Mouse (Mus musculus) midbrain, embryonic 16.5 days (tissue): Measurements from ENCODE around the gene Olfr61. TPM values are rescaled to one million over a fixed set of nuclear protein-coding genes. Genes with fewer than 3 reads are reported as not detected.
"Not testable (repeated sequence)": the region's sequence is repeated elsewhere in the genome, so short reads cannot be mapped to it uniquely, and the experiment has no call there.

ENCODE experiments used
- ATAC-seq: fragments of 200-750 bp; cut with Nextera tagmentation; 2 replicates; pipeline ENCODE4 v1.8.0; 2017; ENCODE audit warnings: moderate TSS enrichment
- H3K27ac ChIP-seq: fragments of 300-500 bp; sonication (generic); 2 replicates; pipeline ENCODE4 v1.5.1; 2014; ENCODE audit warnings: mild to moderate bottlenecking, low read length, mixed read lengths
- H3K27me3 ChIP-seq: fragments of 300-500 bp; sonication (generic); 2 replicates; pipeline ENCODE4 v1.6.1; 2014; ENCODE audit warnings: low read depth, low read length, mixed read lengths; ENCODE audit not compliant: control insufficient read depth, insufficient read depth
- H3K36me3 ChIP-seq: fragments of 300-500 bp; sonication (generic); 2 replicates; pipeline ENCODE4 v1.6.1; 2014; ENCODE audit warnings: mild to moderate bottlenecking, low read length, moderate library complexity, mixed read lengths; ENCODE audit not compliant: control insufficient read depth, insufficient read depth
- H3K4me1 ChIP-seq: fragments of 300-500 bp; sonication (generic); 2 replicates; pipeline ENCODE4 v1.6.1; 2014; ENCODE audit warnings: mild to moderate bottlenecking, low read length, mixed read lengths; ENCODE audit not compliant: control insufficient read depth, insufficient read depth
- H3K4me2 ChIP-seq: fragments of 300-500 bp; sonication (generic); 2 replicates; pipeline ENCODE4 v1.6.1; 2014; ENCODE audit warnings: mild to moderate bottlenecking, low read length, mixed read lengths
- H3K4me3 ChIP-seq: fragments of 300-500 bp; sonication (generic); 2 replicates; pipeline ENCODE4 v1.5.1; 2014; ENCODE audit warnings: low read depth, mild to moderate bottlenecking, low read length, moderate library complexity, mixed read lengths
- H3K9ac ChIP-seq: fragments of 300-500 bp; sonication (generic); 2 replicates; pipeline ENCODE4 v1.6.1; 2014; ENCODE audit warnings: low read depth, low read length, mixed read lengths
- H3K9me3 ChIP-seq: fragments of 300-500 bp; sonication (generic); replicated peaks from 2 replicates; pipeline ENCODE4 v1.6.1; 2014; ENCODE audit warnings: mild to moderate bottlenecking, low read length, mixed read lengths; ENCODE audit not compliant: control insufficient read depth, poor library complexity, severe bottlenecking
- WGBS: fragments of 180-500 bp; shearing (Covaris S2); extraction: QIAGEN DNeasy Blood & Tissue Kit; methylation state at CpG from one replicate; pipeline ENCODE4 v1.1.7; 2014; 5-methylcytosine and 5-hydroxymethylcytosine counted together
- polyA plus RNA-seq: library from polyadenylated mRNA; unstranded; fragments of >200 nt; fragmentation: Nextera tagmentation; extraction: Ambion mirVana; gene quantifications from 2 replicates; pipeline ENCODE4 v1.2.1, GENCODE M21; 2015

Gene Olfr61
- polyA plus RNA-seq: not detected in 2 replicates

- H3K36me3 ChIP-seq, H3K9ac ChIP-seq, H3K9me3 ChIP-seq, ATAC-seq, H3K27me3 ChIP-seq, H3K4me1 ChIP-seq, H3K4me2 ChIP-seq, H3K27ac ChIP-seq, H3K4me3 ChIP-seq: not testable (repeated sequence)
- WGBS: 85% methylated on average over 3 of the region's 3 CpGs
Observed at GRCm38 (mm10) chr7:140628670-140629069, at the start of gene Olfr61. Gene Olfr61 (plus strand): TSS chr7:140628970.

DNA sequence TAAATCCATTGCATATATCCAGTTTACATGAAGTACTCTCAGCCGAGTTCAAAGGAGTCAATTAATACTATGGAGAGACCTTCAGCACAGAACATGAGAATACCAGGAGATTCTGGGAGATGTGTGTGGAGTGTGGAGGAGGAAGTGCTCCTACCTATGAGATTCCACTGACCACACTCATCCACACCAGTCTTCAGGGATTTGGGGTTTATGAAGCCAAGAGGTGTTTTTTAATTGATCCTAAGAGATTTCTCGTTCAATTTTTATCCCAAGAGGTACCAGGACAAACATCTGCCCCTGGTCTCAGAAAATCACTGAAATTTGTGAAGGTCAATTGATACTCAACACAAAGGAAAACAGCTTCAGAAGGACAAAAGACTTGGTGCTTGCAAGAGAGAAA is 27.8 kb upstream of the Olfr61 start, which contains the start of gene Olfr46:
Olfr46 (plus strand) TSS at position 301 of the 400 bp plus-strand sequence.
- H3K9me3 ChIP-seq, H3K4me1 ChIP-seq, H3K27ac ChIP-seq, ATAC-seq, H3K9ac ChIP-seq, H3K4me2 ChIP-seq, H3K36me3 ChIP-seq, H3K27me3 ChIP-seq, H3K4me3 ChIP-seq: not testable (repeated sequence)
- WGBS: 77% methylated on average over 2 of the region's 2 CpGs

DNA sequence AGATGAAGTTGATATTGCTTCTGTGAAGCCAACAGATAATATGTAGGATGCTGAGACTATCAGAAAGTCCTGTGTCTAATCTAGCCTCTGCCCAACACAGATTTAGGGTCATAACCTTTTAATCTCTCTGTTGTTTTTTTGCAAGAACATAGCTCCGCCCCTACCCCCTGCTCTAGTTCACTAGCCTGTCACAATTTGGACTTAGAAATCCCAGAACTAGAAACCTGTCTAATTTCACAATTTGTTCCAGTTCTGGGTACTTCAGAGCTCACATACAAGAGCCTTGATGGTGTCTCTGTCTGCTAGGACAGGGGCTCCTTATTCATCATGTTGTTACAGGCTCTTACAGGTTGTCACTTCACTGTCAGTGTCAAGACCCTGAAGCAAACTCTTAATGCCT is 1.8 kb downstream of the Olfr61 start:
- Histone ChIP-seq H3K4me2 (no peak overlapping the region), H3K4me3 (no peak overlapping the region), H3K36me3 (no peaks in the 10 kb centered on the region), H3K4me1 (no peaks in the 10 kb centered on the region), H3K9ac (no peak overlapping the region), H3K27ac (no peak overlapping the region), H3K27me3 (no peaks in the 10 kb centered on the region), H3K9me3 (no peaks in the 10 kb centered on the region)
- 69% methylated on average over 1 of the region's 1 CpGs for WGBS
- ATAC-seq: no peak

- ATAC-seq: no peak
- Histone ChIP-seq H3K4me3 (no peak within 1 kb of the TSS), H3K9me3 (no peaks in the 10 kb centered on the region), H3K9ac (no peak within 1 kb of the TSS), H3K27me3 (no peaks in the 10 kb centered on the region), H3K36me3 (no peaks in the 10 kb centered on the region), H3K4me2 (no peak within 1 kb of the TSS), H3K4me1 (no peaks in the 10 kb centered on the region), H3K27ac (no peak within 1 kb of the TSS)
- 95% methylated on average over 1 of the region's 1 CpGs for WGBS
Observed at GRCm38 (mm10) chr7:140646152-140646551, 17.4 kb downstream of the Olfr61 start, which contains the start of gene Olfr53. Gene Olfr53 (plus strand): TSS chr7:140646452.

GRCm38 (mm10) chr7:140659630-140660029 is 30.9 kb downstream of the Olfr61 start, which contains the start of gene Olfr539:
Gene Olfr539 (plus strand): TSS chr7:140659930.
- no peaks in the 10 kb centered on the region for H3K27me3 ChIP-seq
- no peak within 1 kb of the TSS for H3K9ac ChIP-seq
- no peak for ATAC-seq
- no peak within 1 kb of the TSS for H3K4me3 ChIP-seq
- no peaks in the 10 kb centered on the region for H3K9me3 ChIP-seq
- no peaks in the 10 kb centered on the region for H3K4me1 ChIP-seq
- H3K36me3 ChIP-seq: no peaks in the 10 kb centered on the region
- no peak within 1 kb of the TSS for H3K4me2 ChIP-seq
- 81% methylated on average over 4 of the region's 4 CpGs for WGBS
- H3K27ac ChIP-seq: no peak within 1 kb of the TSS

- H3K27me3 ChIP-seq, ATAC-seq, H3K27ac ChIP-seq, H3K36me3 ChIP-seq, H3K9ac ChIP-seq, H3K4me1 ChIP-seq, H3K4me2 ChIP-seq, H3K9me3 ChIP-seq, H3K4me3 ChIP-seq: not testable (repeated sequence)
- WGBS: 83% methylated on average over 3 of the region's 3 CpGs
Observed at GRCm38 (mm10) chr7:140670693-140671092, 41.9 kb downstream of the Olfr61 start.

DNA sequence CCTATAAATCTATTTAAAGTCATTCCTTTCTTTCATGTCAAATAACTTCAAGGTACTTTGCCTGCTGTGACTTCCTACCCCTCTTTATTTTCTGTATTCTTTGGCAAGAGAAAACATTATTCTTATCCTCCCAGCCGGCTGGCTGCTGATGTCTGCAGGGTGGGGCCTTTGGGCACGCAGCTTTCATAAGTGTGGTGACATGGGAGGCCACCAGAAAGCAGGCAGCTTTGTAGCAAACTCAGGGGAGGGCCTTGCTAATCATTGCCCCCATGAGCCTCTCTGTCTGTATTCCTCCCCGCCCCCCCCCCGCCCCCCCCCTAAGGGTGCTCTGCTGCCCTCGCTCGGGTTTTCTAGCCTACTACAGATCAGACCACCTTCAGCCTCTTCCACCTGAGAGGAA is 47.1 kb downstream of the Olfr61 start:
- no peaks in the 10 kb centered on the region for H3K4me1 ChIP-seq
- ATAC-seq: no peak
- WGBS: 0% methylated on average over 6 of the region's 6 CpGs
- peak overlapping the region; percentile 17; the same call in 1 of the 2 replicates for H3K4me3 ChIP-seq
- H3K27me3 ChIP-seq: no peaks in the 10 kb centered on the region
- no peaks in the 10 kb centered on the region for H3K36me3 ChIP-seq
- H3K9ac ChIP-seq: no peak overlapping the region
- no peak overlapping the region for H3K27ac ChIP-seq
- H3K4me2 ChIP-seq: peak overlapping the region; percentile 36
- peaks cover 8% of the 10 kb centered on the region; the same call in 1 of the 2 replicates for H3K9me3 ChIP-seq

DNA sequence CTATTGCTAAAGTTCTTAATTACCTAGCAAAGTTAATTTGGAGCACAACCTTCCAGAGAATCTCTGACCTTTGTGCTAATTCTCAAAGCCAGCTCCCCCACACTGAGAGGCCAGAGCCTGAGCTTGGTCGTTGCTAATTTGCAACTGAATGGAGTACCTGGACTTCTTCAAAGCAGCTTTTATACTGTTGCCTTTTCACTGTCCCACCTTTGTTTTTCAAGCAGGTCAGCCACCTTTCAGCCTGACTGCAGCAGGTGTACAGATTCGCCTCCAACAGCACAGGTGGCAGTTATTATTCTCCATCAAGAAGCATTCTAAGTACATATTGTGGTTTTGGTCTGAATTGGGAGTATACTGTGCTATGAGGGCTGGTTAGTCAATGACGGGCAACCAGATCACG is 50.8 kb downstream of the Olfr61 start:
- not testable (repeated sequence) for H3K9me3 ChIP-seq, H3K27me3 ChIP-seq, H3K27ac ChIP-seq, H3K36me3 ChIP-seq, ATAC-seq, H3K4me1 ChIP-seq, H3K9ac ChIP-seq, H3K4me2 ChIP-seq, H3K4me3 ChIP-seq
- 73% methylated on average over 4 of the region's 4 CpGs for WGBS

- no peak within 1 kb of the TSS for H3K27ac ChIP-seq
- no peaks in the 10 kb centered on the region for H3K4me1 ChIP-seq
- H3K9ac ChIP-seq: no peak within 1 kb of the TSS
- H3K4me3 ChIP-seq: no peak within 1 kb of the TSS
- no peaks in the 10 kb centered on the region for H3K36me3 ChIP-seq
- WGBS: 100% methylated on average over 1 of the region's 1 CpGs
- H3K4me2 ChIP-seq: no peak within 1 kb of the TSS
- no peak for ATAC-seq
- H3K27me3 ChIP-seq: no peaks in the 10 kb centered on the region
- 0 out of 2 replicates have a peak, but pooled peaks cover 6% of the 10 kb centered on the region for H3K9me3 ChIP-seq
Observed at GRCm38 (mm10) chr7:140681651-140682050, 52.9 kb downstream of the Olfr61 start, which contains the start of gene Olfr45. Gene Olfr45 (plus strand): TSS chr7:140681951.
